Comparison of ENCODE assay signal across 11 mouse cellular contexts in the genomic region with DNA sequence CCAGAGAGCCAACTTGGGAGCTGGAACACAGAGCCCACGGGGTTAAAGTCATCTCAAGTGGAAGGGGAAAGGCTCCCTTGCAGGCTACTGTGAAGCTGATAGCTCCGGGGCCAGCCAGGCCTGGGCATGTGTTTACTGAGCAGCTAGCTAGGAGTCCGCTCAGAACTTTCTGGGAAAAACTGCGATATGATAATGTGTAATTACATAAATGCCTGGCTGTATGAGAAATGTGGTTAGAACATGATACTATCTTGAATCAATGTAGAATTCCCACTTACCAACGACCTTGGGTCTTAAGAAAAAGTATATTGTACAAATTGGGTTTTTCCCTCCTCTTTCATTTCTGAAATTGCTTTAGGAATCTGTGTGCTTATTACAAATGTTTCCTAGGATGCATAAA. TPM values are rescaled to one million over a fixed set of nuclear protein-coding genes. Genes with fewer than 3 reads are reported as not detected.
"Had no signal": no experiment of that assay in that cellular context is flagged by ENCODE, and none has a peak within 500 bp of the region (broad histone marks: within the 10 kb centered on the region; RNA-seq: fewer than 3 reads in every experiment).

No protein-coding gene starts in this region.

- DNase-seq: kidney, adult 9 months; kidney, postnatal 10 days; layer of hippocampus, adult 9-11 months; layer of hippocampus, postnatal 36 days; lung, adult 18-20 months; right cerebral cortex, postnatal 25 days; thymus, postnatal 4 days had no signal

- H3K9me3 ChIP-seq: limb, embryonic 15.5 days had no signal

- H3K4me2 ChIP-seq: limb, embryonic 15.5 days had no signal

- H3K36me3 ChIP-seq: limb, embryonic 15.5 days had no signal

- H3K27me3 ChIP-seq: limb, embryonic 15.5 days had no signal

- H3K4me3 ChIP-seq: limb, embryonic 15.5 days had no signal

- H3K27ac ChIP-seq: limb, embryonic 15.5 days; liver, embryonic 14.5 days; stomach, postnatal 0 days had no signal

- H3K4me1 ChIP-seq: limb, embryonic 15.5 days had no signal

- H3K9ac ChIP-seq: limb, embryonic 15.5 days; liver, embryonic 14.5 days had no signal

RNA-seq across cellular contexts. Expression of gene Grb14, which starts 53.0 kb away (rescaled TPM):
- total RNA-seq: megakaryocyte-erythroid progenitor cell, adult 5-6 weeks had no signal
